Mouse (Mus musculus): ENCODE results near the gene Nol12. TPM values are rescaled to one million over a fixed set of nuclear protein-coding genes. Genes with fewer than 3 reads are reported as not detected.
A peak's percentile ranks its signal among the peaks of the same experiment; 100 is the strongest.

Gene Nol12
- polyA plus RNA-seq, 1 experiment, result 24.1 TPM

GRCm38 (mm10) chr15:78983436-78984285 is 48.9 kb downstream of the Nol12 start:
- 3% methylated on average over 21 of the region's 21 CpGs for WGBS
- Histone ChIP-seq H3K4me1 (ENCODE audit: control insufficient read depth, insufficient read depth, low read length) (peaks cover 18% of the 10 kb centered on the region; the same call in 1 of the 2 replicates), H3K27ac (ENCODE audit: insufficient read depth, low read depth, low read length) (peak overlapping the region; percentile 89), H3K36me3 (ENCODE audit: control insufficient read depth, insufficient read depth, low read length) (no peaks in the 10 kb centered on the region), H3K4me3 (ENCODE audit: insufficient read depth, low read depth, low read length) (peak overlapping the region; percentile 98), H3K27me3 (replicated peaks; ENCODE audit: control insufficient read depth, insufficient read depth, low read length) (no peaks in the 10 kb centered on the region)
- peak; percentile 73 for DNase-seq
- no peak for TF ChIP-seq CTCF (conservative IDR thresholded peaks at IDR 0.05; ENCODE audit: insufficient read depth, insufficient read length, low read depth, low read length)

GRCm38 (mm10) chr15:78984286-78984778 is 49.6 kb downstream of the Nol12 start:
- H3K36me3 ChIP-seq (ENCODE audit: control insufficient read depth, insufficient read depth, low read length), result no peaks in the 10 kb centered on the region
- DNase-seq, result no peak
- TF ChIP-seq CTCF (conservative IDR thresholded peaks at IDR 0.05; ENCODE audit: insufficient read depth, insufficient read length, low read depth, low read length), result no peak
- no peak for TF ChIP-seq POLR2A (IDR thresholded peaks at IDR 0.05; ENCODE audit: low read depth, low read length)
- H3K4me3 ChIP-seq (ENCODE audit: insufficient read depth, low read depth, low read length), result peak overlapping the region; percentile 98; the same call in 1 of the 2 replicates
- peaks cover 20% of the 10 kb centered on the region; the same call in 1 of the 2 replicates for H3K4me1 ChIP-seq (ENCODE audit: control insufficient read depth, insufficient read depth, low read length)
- no peak overlapping the region for H3K27ac ChIP-seq (ENCODE audit: insufficient read depth, low read depth, low read length)
- 60% methylated on average over 5 of the region's 5 CpGs for WGBS
- H3K27me3 ChIP-seq (replicated peaks; ENCODE audit: control insufficient read depth, insufficient read depth, low read length), result no peaks in the 10 kb centered on the region

GRCm38 (mm10) chr15:78986536-78987220 is 51.9 kb downstream of the Nol12 start:
- TF ChIP-seq POLR2A (IDR thresholded peaks at IDR 0.05; ENCODE audit: low read depth, low read length), result no peak
- TF ChIP-seq CTCF (conservative IDR thresholded peaks at IDR 0.05; ENCODE audit: insufficient read depth, insufficient read length, low read depth, low read length), result no peak
- H3K4me3 ChIP-seq (ENCODE audit: insufficient read depth, low read depth, low read length), result no peak overlapping the region

GRCm38 (mm10) chr15:78988499-78988971 is 53.8 kb downstream of the Nol12 start:
- peaks cover 15% of the 10 kb centered on the region; the same call in 1 of the 2 replicates for H3K4me1 ChIP-seq (ENCODE audit: control insufficient read depth, insufficient read depth, low read length)
- H3K36me3 ChIP-seq (ENCODE audit: control insufficient read depth, insufficient read depth, low read length), result no peaks in the 10 kb centered on the region
- 25% methylated on average over 14 of the region's 14 CpGs for WGBS
- no peak overlapping the region for H3K27ac ChIP-seq (ENCODE audit: insufficient read depth, low read depth, low read length)
- TF ChIP-seq POLR2A (IDR thresholded peaks at IDR 0.05; ENCODE audit: low read depth, low read length), result no peak
- no peak for TF ChIP-seq CTCF (conservative IDR thresholded peaks at IDR 0.05; ENCODE audit: insufficient read depth, insufficient read length, low read depth, low read length)
- no peak overlapping the region for H3K4me3 ChIP-seq (ENCODE audit: insufficient read depth, low read depth, low read length)
- DNase-seq, result peak; percentile 74
- H3K27me3 ChIP-seq (replicated peaks; ENCODE audit: control insufficient read depth, insufficient read depth, low read length), result no peaks in the 10 kb centered on the region

More at GRCm38 (mm10) chr15:78986536-78987220, 51.9 kb downstream of the Nol12 start:
- 61% methylated on average over 11 of the region's 11 CpGs for WGBS
- no peak overlapping the region for H3K27ac ChIP-seq (ENCODE audit: insufficient read depth, low read depth, low read length)
- peaks cover 20% of the 10 kb centered on the region; the same call in 1 of the 2 replicates for H3K4me1 ChIP-seq (ENCODE audit: control insufficient read depth, insufficient read depth, low read length)
- DNase-seq, result peak; percentile 42
- no peaks in the 10 kb centered on the region for H3K27me3 ChIP-seq (replicated peaks; ENCODE audit: control insufficient read depth, insufficient read depth, low read length)
- no peaks in the 10 kb centered on the region for H3K36me3 ChIP-seq (ENCODE audit: control insufficient read depth, insufficient read depth, low read length)

- Histone ChIP-seq H3K27ac (ENCODE audit: insufficient read depth, low read depth, low read length) (no peak overlapping the region), H3K36me3 (ENCODE audit: control insufficient read depth, insufficient read depth, low read length) (no peaks in the 10 kb centered on the region), H3K27me3 (replicated peaks; ENCODE audit: control insufficient read depth, insufficient read depth, low read length) (no peaks in the 10 kb centered on the region), H3K4me1 (ENCODE audit: control insufficient read depth, insufficient read depth, low read length) (peaks cover 10% of the 10 kb centered on the region; the same call in 1 of the 2 replicates), H3K4me3 (ENCODE audit: insufficient read depth, low read depth, low read length) (no peak overlapping the region)
- DNase-seq, result no peak
- WGBS, result 87% methylated on average over 14 of the region's 14 CpGs
- no peak for TF ChIP-seq CTCF (conservative IDR thresholded peaks at IDR 0.05; ENCODE audit: insufficient read depth, insufficient read length, low read depth, low read length)
- TF ChIP-seq POLR2A (IDR thresholded peaks at IDR 0.05; ENCODE audit: low read depth, low read length), result no peak
Measured at GRCm38 (mm10) chr15:78989152-78990092, 54.7 kb downstream of the Nol12 start.

GRCm38 (mm10) chr15:78990093-78990463 is 55.3 kb downstream of the Nol12 start:
- 76% methylated on average over 9 of the region's 9 CpGs for WGBS
- no peaks in the 10 kb centered on the region for H3K27me3 ChIP-seq (replicated peaks; ENCODE audit: control insufficient read depth, insufficient read depth, low read length)
- H3K4me3 ChIP-seq (ENCODE audit: insufficient read depth, low read depth, low read length), result no peak overlapping the region
- no peak for DNase-seq
- TF ChIP-seq CTCF (conservative IDR thresholded peaks at IDR 0.05; ENCODE audit: insufficient read depth, insufficient read length, low read depth, low read length) (no peak), POLR2A (IDR thresholded peaks at IDR 0.05; ENCODE audit: low read depth, low read length) (no peak)
- H3K4me1 ChIP-seq (ENCODE audit: control insufficient read depth, insufficient read depth, low read length), result peaks cover 11% of the 10 kb centered on the region; the same call in 1 of the 2 replicates
- no peak overlapping the region for H3K27ac ChIP-seq (ENCODE audit: insufficient read depth, low read depth, low read length)
- no peaks in the 10 kb centered on the region for H3K36me3 ChIP-seq (ENCODE audit: control insufficient read depth, insufficient read depth, low read length)
